Mouse (Mus musculus): ENCODE measurements around the gene Actg2. TPM values are rescaled to one million over a fixed set of nuclear protein-coding genes. Genes with fewer than 3 reads are reported as not detected.

Gene Actg2
- polyA plus RNA-seq, 1 experiment = 316 TPM

GRCm38 (mm10) chr6:83503361-83503760 is 32.7 kb downstream of the Actg2 start:
- Histone ChIP-seq H3K27ac (ENCODE audit: insufficient read depth, low read depth, low read length) (no peak overlapping the region), H3K36me3 (ENCODE audit: control insufficient read depth, insufficient read depth, low read length) (no peaks in the 10 kb centered on the region), H3K27me3 (ENCODE audit: control insufficient read depth, insufficient read depth, low read length) (no peaks in the 10 kb centered on the region), H3K4me1 (ENCODE audit: control insufficient read depth, insufficient read depth, insufficient read length, low read length) (peaks cover 5% of the 10 kb centered on the region; the same call in 1 of the 2 replicates), H3K4me3 (ENCODE audit: low read depth, low read length) (no peak overlapping the region)
- TF ChIP-seq POLR2A (IDR thresholded peaks at IDR 0.05; ENCODE audit: low read depth, low read length) = no peak
- TF ChIP-seq CTCF (IDR thresholded peaks at IDR 0.05; ENCODE audit: extremely low read depth, insufficient read length, insufficient replicate concordance, low read depth, low read length) = no peak
- WGBS = 73% methylated on average over 3 of the region's 3 CpGs

GRCm38 (mm10) chr6:83502656-83503055 is 33.4 kb downstream of the Actg2 start:
- WGBS = 73% methylated on average over 3 of the region's 3 CpGs
- no peak overlapping the region for H3K4me3 ChIP-seq (ENCODE audit: low read depth, low read length)
- H3K4me1 ChIP-seq (ENCODE audit: control insufficient read depth, insufficient read depth, insufficient read length, low read length) = peaks cover 5% of the 10 kb centered on the region; the same call in 1 of the 2 replicates
- TF ChIP-seq CTCF (IDR thresholded peaks at IDR 0.05; ENCODE audit: extremely low read depth, insufficient read length, insufficient replicate concordance, low read depth, low read length) = no peak
- TF ChIP-seq POLR2A (IDR thresholded peaks at IDR 0.05; ENCODE audit: low read depth, low read length) = no peak
- no peaks in the 10 kb centered on the region for H3K36me3 ChIP-seq (ENCODE audit: control insufficient read depth, insufficient read depth, low read length)
- H3K27me3 ChIP-seq (ENCODE audit: control insufficient read depth, insufficient read depth, low read length) = no peaks in the 10 kb centered on the region
- peak overlapping the region; percentile 32 for H3K27ac ChIP-seq (ENCODE audit: insufficient read depth, low read depth, low read length)

GRCm38 (mm10) chr6:83501524-83502310 is 34.3 kb downstream of the Actg2 start:
- no peak overlapping the region for H3K4me3 ChIP-seq (ENCODE audit: low read depth, low read length)
- 0 out of 2 replicates have a peak, but pooled peaks cover 3% of the 10 kb centered on the region for H3K36me3 ChIP-seq (ENCODE audit: control insufficient read depth, insufficient read depth, low read length)
- H3K27me3 ChIP-seq (ENCODE audit: control insufficient read depth, insufficient read depth, low read length) = no peaks in the 10 kb centered on the region
- 71% methylated on average over 9 of the region's 9 CpGs for WGBS
- H3K27ac ChIP-seq (ENCODE audit: insufficient read depth, low read depth, low read length) = no peak overlapping the region
- TF ChIP-seq CTCF (IDR thresholded peaks at IDR 0.05; ENCODE audit: extremely low read depth, insufficient read length, insufficient replicate concordance, low read depth, low read length) = no peak
- TF ChIP-seq POLR2A (IDR thresholded peaks at IDR 0.05; ENCODE audit: low read depth, low read length) = no peak
- H3K4me1 ChIP-seq (ENCODE audit: control insufficient read depth, insufficient read depth, insufficient read length, low read length) = peaks cover 2% of the 10 kb centered on the region; the same call in 1 of the 2 replicates

- H3K4me1 ChIP-seq (ENCODE audit: control insufficient read depth, insufficient read depth, insufficient read length, low read length) = peaks cover 2% of the 10 kb centered on the region; the same call in 1 of the 2 replicates
- H3K36me3 ChIP-seq (ENCODE audit: control insufficient read depth, insufficient read depth, low read length) = 0 out of 2 replicates have a peak, but pooled peaks cover 7% of the 10 kb centered on the region
- 79% methylated on average over 3 of the region's 3 CpGs for WGBS
- no peaks in the 10 kb centered on the region for H3K27me3 ChIP-seq (ENCODE audit: control insufficient read depth, insufficient read depth, low read length)
- no peak overlapping the region for H3K4me3 ChIP-seq (ENCODE audit: low read depth, low read length)
- TF ChIP-seq POLR2A (IDR thresholded peaks at IDR 0.05; ENCODE audit: low read depth, low read length) = no peak
- TF ChIP-seq CTCF (IDR thresholded peaks at IDR 0.05; ENCODE audit: extremely low read depth, insufficient read length, insufficient replicate concordance, low read depth, low read length) = peak; percentile 35; the same call in 1 of the 2 replicates
- H3K27ac ChIP-seq (ENCODE audit: insufficient read depth, low read depth, low read length) = no peak overlapping the region
Observed at GRCm38 (mm10) chr6:83500462-83500861, 35.6 kb downstream of the Actg2 start.

- no peak overlapping the region for H3K4me3 ChIP-seq (ENCODE audit: low read depth, low read length)
- H3K27ac ChIP-seq (ENCODE audit: insufficient read depth, low read depth, low read length) = no peak overlapping the region
- peaks cover 2% of the 10 kb centered on the region; the same call in 1 of the 2 replicates for H3K4me1 ChIP-seq (ENCODE audit: control insufficient read depth, insufficient read depth, insufficient read length, low read length)
- WGBS = 95% methylated on average over 10 of the region's 10 CpGs
- H3K27me3 ChIP-seq (ENCODE audit: control insufficient read depth, insufficient read depth, low read length) = no peaks in the 10 kb centered on the region
- no peak for TF ChIP-seq CTCF (IDR thresholded peaks at IDR 0.05; ENCODE audit: extremely low read depth, insufficient read length, insufficient replicate concordance, low read depth, low read length)
- 0 out of 2 replicates have a peak, but pooled peaks cover 10% of the 10 kb centered on the region for H3K36me3 ChIP-seq (ENCODE audit: control insufficient read depth, insufficient read depth, low read length)
Observed at GRCm38 (mm10) chr6:83499078-83499477, 37.0 kb downstream of the Actg2 start.

GRCm38 (mm10) chr6:83496753-83497710 is 39.0 kb downstream of the Actg2 start:
- Histone ChIP-seq H3K27me3 (ENCODE audit: control insufficient read depth, insufficient read depth, low read length) (no peaks in the 10 kb centered on the region), H3K4me1 (ENCODE audit: control insufficient read depth, insufficient read depth, insufficient read length, low read length) (no peaks in the 10 kb centered on the region), H3K27ac (ENCODE audit: insufficient read depth, low read depth, low read length) (no peak overlapping the region), H3K36me3 (ENCODE audit: control insufficient read depth, insufficient read depth, low read length) (peaks cover 18% of the 10 kb centered on the region), H3K4me3 (ENCODE audit: low read depth, low read length) (no peak overlapping the region)
- TF ChIP-seq CTCF (IDR thresholded peaks at IDR 0.05; ENCODE audit: extremely low read depth, insufficient read length, insufficient replicate concordance, low read depth, low read length) (no peak), POLR2A (IDR thresholded peaks at IDR 0.05; ENCODE audit: low read depth, low read length) (no peak)
- WGBS = 82% methylated on average over 22 of the region's 22 CpGs
